Mouse (Mus musculus) hindbrain, postnatal 0 days (tissue): ENCODE results near the gene Dpf3. TPM values are rescaled to one million over a fixed set of nuclear protein-coding genes. Genes with fewer than 3 reads are reported as not detected.

Source experiments
- ATAC-seq: fragments of 200-750 bp; cut with Nextera tagmentation; 2 replicates; pipeline ENCODE4 v1.8.0; 2017; ENCODE audit warnings: mild to moderate bottlenecking, moderate TSS enrichment, moderate library complexity
- DNase-seq: peaks from one replicate; pipeline ENCODE4 v3.0.0-alpha.2; 2015; ENCODE audit warnings: low spot score
- H3K27ac ChIP-seq: fragments of 300-500 bp; sonication (generic); 2 replicates; pipeline ENCODE4 v1.5.1; 2014; ENCODE audit warnings: mild to moderate bottlenecking
- H3K27me3 ChIP-seq: fragments of 300-500 bp; sonication (generic); 2 replicates; pipeline ENCODE4 v1.6.1; 2014; ENCODE audit warnings: low read length, mixed read lengths; ENCODE audit not compliant: insufficient read depth
- H3K36me3 ChIP-seq: fragments of 300-500 bp; sonication (generic); 2 replicates; pipeline ENCODE4 v1.6.1; 2014; ENCODE audit warnings: low read length, mixed read lengths; ENCODE audit not compliant: insufficient read depth
- H3K4me1 ChIP-seq: fragments of 300-500 bp; sonication (generic); 2 replicates; pipeline ENCODE4 v1.6.1; 2014; ENCODE audit warnings: antibody characterized with exemption, low read length, mixed read lengths; ENCODE audit not compliant: insufficient read depth
- H3K4me2 ChIP-seq: fragments of 300-500 bp; sonication (generic); 2 replicates; pipeline ENCODE4 v1.6.1; 2014; ENCODE audit warnings: low read depth, mild to moderate bottlenecking, low read length, moderate library complexity, mixed read lengths
- H3K4me3 ChIP-seq: fragments of 300-500 bp; sonication (generic); 2 replicates; pipeline ENCODE4 v1.5.1; 2014; ENCODE audit warnings: low read length
- H3K9ac ChIP-seq: fragments of 300-500 bp; sonication (generic); replicated peaks from 2 replicates; pipeline ENCODE4 v1.6.1; 2014; ENCODE audit warnings: mild to moderate bottlenecking, low read length, moderate library complexity, mixed read lengths
- H3K9me3 ChIP-seq: fragments of 300-500 bp; sonication (generic); 2 replicates; pipeline ENCODE4 v1.6.1; 2016; ENCODE audit warnings: low read length, mixed read lengths
- CTCF ChIP-seq: IDR thresholded peaks from 2 replicates; pipeline ENCODE4 v1.5.1; 2016; ENCODE audit warnings: antibody characterized with exemption, control low read depth, low read depth
- WGBS: fragments of 180-500 bp; shearing (Covaris S2); extraction: QIAGEN DNeasy Blood & Tissue Kit; methylation state at CpG from one replicate; pipeline ENCODE4 v1.1.7; 2014; 5-methylcytosine and 5-hydroxymethylcytosine counted together
- polyA plus RNA-seq: library from polyadenylated mRNA; unstranded; fragments of >200 nt; fragmentation: Nextera tagmentation; extraction: Ambion mirVana; gene quantifications from 2 replicates; pipeline ENCODE4 v1.2.1, GENCODE M21; 2015
- total RNA-seq: library from RNA; depleted of rRNA; stranded (reverse); fragments of >200 nt; gene quantifications from 2 replicates; pipeline ENCODE4 v1.2.3, GENCODE M21; 2014

Dpf3 gene
- total and polyA plus RNA-seq, 2 experiments from 2014 or later, result 19.8 to 38.9 TPM

DNA sequence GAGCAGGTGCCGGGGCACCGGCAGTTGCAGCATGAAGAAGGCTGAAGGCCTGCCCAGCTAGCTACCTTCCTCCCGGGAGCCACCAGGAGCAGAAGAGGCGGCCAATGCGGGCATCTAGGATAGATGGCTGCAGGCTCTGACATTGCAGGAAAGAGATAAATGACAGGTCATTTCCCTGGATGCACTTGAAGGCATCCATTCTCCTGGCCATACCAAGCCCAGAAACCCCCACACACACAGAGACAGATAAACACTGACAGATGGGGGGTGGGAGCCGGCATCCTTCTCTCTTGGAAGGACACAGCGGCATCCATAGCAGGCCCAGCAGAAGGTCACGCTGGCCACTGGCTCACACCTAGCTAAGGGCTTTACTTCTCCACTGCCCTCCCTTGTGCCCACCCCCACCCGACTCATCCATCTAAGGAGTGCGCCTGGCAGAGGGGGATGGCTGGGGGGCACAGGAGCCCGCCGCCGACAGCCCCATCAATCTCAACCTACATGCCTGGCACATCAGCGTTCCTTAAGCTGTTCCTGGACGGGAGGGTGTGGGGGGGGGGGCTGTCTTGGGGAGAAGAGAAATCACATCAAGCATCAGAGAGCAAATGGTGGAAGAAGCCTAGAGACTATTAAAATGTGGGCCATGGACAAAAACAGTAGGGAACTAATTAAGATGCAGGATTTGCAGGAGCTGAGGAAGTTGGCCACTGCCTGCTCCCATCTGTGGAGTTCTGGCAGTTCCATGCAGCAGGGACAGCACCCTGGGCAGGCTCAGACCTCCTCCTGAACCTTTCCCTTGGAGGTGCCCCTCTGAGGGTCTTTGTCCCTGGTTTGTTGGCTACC is 145.3 kb downstream of the Dpf3 start:
- peak; percentile 68 for DNase-seq
- H3K27ac ChIP-seq, result peak overlapping the region; percentile 76

DNA sequence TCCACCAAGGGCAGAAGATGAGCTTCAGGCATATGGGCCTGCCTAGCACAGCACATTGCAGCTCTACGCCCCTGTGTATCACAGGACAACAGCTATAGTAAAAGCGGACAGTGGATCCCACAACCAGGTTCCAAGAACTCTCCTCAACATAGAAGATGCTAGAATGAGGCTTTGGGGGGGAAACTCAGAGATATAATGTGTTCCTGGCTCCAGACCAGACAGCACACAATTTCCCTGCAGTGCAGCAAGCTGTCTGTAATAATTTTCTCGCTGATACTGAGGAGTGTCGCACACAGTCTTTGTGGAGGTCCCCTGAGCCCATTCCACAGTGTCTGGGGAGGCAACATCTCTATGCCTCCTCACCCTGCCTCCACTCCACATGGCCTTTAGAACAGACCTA is 146.6 kb downstream of the Dpf3 start:
- DNase-seq (peak; percentile 34), ATAC-seq (no peak)
- Histone ChIP-seq H3K4me1 (peaks cover 35% of the 10 kb centered on the region), H3K9me3 (no peaks in the 10 kb centered on the region), H3K36me3 (no peaks in the 10 kb centered on the region), H3K27ac (peak overlapping the region; percentile 76), H3K9ac (no peak overlapping the region), H3K4me2 (no peak overlapping the region), H3K27me3 (no peaks in the 10 kb centered on the region), H3K4me3 (no peak overlapping the region)
- WGBS, result 65% methylated on average over 4 of the region's 4 CpGs
- no peak for TF ChIP-seq CTCF

More for the DNA sequence above, 145.3 kb downstream of the Dpf3 start:
- Histone ChIP-seq H3K36me3 (no peaks in the 10 kb centered on the region), H3K4me3 (no peak overlapping the region), H3K9ac (no peak overlapping the region; the same call in 1 of the 2 replicates), H3K27me3 (no peaks in the 10 kb centered on the region), H3K4me1 (peaks cover 25% of the 10 kb centered on the region), H3K9me3 (no peaks in the 10 kb centered on the region), H3K4me2 (no peak overlapping the region)
- no peak for TF ChIP-seq CTCF
- peak; percentile 86 for ATAC-seq
- WGBS, result 31% methylated on average over 15 of the region's 15 CpGs

DNA sequence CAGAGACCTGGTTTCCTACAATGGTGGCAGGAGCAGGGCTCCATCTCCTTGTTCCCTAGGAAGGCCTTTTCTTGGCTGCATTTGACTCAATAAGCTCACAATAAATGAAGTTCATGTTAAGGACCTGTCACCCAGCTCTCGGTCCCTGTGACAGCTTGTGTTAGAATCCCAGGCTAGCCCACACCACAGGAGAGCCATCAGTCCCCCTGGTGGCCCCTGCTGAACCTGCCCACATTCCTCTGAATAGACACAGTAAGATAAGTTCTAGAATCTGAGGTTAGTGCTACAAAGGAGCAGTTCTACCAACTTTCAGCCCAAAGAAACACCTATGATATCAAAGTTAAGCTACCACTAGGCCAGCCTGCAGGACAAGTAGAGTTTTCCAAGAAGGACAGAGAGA is 149.2 kb downstream of the Dpf3 start:
- Histone ChIP-seq H3K9ac (0 out of 2 replicates have a peak overlapping the region, but pooled peaks have one; percentile 13), H3K36me3 (no peaks in the 10 kb centered on the region), H3K4me1 (peaks cover 35% of the 10 kb centered on the region), H3K4me3 (no peak overlapping the region), H3K4me2 (no peak overlapping the region), H3K27ac (peak overlapping the region; percentile 41; the same call in 1 of the 2 replicates), H3K27me3 (no peaks in the 10 kb centered on the region), H3K9me3 (no peaks in the 10 kb centered on the region)
- DNase-seq (no peak), ATAC-seq (no peak)
- TF ChIP-seq CTCF, result no peak
- WGBS, result 77% methylated on average over 1 of the region's 1 CpGs

DNA sequence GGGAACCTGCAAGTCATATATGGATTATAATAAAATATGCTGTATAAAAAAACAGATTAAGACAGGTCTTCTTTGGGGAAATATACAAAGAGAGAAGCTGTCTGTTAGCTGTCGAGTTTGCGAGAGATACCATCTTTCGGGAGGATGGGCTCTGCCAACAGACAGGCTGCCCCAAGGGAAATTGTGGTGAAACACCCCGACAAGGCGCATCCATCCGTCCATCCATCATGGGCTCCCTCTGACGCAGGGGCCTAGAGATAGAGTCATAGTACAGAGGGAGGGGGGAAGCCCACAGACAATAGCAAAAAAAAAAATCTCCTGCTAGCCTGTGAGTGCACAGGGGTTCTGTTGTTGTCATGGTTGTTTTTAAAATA is 149.8 kb downstream of the Dpf3 start:
- H3K9me3 ChIP-seq, result no peaks in the 10 kb centered on the region
- H3K27me3 ChIP-seq, result no peaks in the 10 kb centered on the region
- peaks cover 31% of the 10 kb centered on the region for H3K4me1 ChIP-seq
- WGBS, result 30% methylated on average over 7 of the region's 7 CpGs
- H3K36me3 ChIP-seq, result no peaks in the 10 kb centered on the region
- H3K4me2 ChIP-seq, result peak overlapping the region; percentile 24
- ATAC-seq, result no peak
- TF ChIP-seq CTCF, result no peak
- peak overlapping the region; percentile 41; the same call in 1 of the 2 replicates for H3K27ac ChIP-seq
- no peak overlapping the region for H3K4me3 ChIP-seq
- H3K9ac ChIP-seq, result 0 out of 2 replicates have a peak overlapping the region, but pooled peaks have one; percentile 13
- peak; percentile 48 for DNase-seq

DNA sequence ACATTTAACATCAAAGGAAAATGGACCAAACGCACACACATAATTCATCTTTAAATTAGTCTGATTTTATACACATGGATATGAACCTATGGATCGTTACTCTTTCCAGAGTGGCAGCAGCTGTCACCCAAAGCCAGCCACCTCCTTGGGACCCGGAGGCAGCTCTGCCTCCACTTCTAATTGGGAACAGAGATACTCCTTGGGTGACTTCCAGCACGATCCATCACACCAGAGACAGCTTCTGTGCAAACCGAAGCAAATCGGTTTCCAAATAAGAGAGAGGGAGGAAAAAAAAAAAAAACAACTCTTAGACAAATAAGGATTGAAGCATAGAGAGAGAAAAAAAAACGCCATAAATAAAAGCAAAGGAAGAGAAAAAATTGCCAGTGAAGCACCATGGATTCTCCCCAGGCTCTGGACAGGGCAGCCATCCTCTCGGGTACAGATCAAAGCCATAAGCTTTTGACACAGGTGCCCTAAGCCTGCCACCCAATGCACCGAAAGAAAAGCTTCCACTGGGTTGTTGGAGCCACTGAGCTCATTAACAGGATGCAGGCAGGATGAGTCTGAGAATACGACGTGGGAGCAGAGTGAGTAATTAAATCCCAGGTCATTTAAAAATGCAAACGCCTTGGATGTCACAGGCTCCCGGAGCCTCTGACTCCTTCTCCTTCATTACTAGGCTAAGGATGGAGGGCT is 150.3 kb downstream of the Dpf3 start:
- no peaks in the 10 kb centered on the region for H3K36me3 ChIP-seq
- no peak overlapping the region for H3K4me3 ChIP-seq
- peak overlapping the region; percentile 41 for H3K27ac ChIP-seq
- ATAC-seq (0 out of 2 replicates have a peak, but pooled peaks have one; percentile 34), DNase-seq (peak; percentile 66)
- H3K9ac ChIP-seq, result no peak overlapping the region
- peaks cover 26% of the 10 kb centered on the region for H3K4me1 ChIP-seq
- WGBS, result 10% methylated on average over 13 of the region's 13 CpGs
- no peaks in the 10 kb centered on the region for H3K9me3 ChIP-seq
- H3K27me3 ChIP-seq, result no peaks in the 10 kb centered on the region
- peak overlapping the region; percentile 24 for H3K4me2 ChIP-seq
- no peak for TF ChIP-seq CTCF

DNA sequence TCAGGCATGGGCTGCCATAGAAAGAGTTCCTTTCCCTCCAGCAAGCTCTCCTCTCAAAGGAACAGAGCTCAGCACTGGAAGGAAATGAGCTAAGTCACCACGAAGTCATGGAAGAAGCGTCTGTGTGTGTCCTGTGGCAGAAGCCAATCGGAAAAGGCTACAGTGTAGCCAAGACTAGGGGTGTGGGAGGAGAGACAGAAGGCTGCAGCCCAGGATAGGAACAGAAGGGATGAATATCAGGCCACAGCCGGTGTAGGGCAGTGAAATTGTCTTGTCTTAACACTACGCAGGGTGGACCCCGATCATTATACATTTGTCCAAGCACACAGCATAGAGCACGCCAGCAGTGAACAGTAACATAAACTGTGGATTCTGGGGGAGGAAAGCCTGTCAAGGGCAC is 157.5 kb downstream of the Dpf3 start:
- DNase-seq, result no peak

More for the DNA sequence above, 157.5 kb downstream of the Dpf3 start:
- Histone ChIP-seq H3K4me2 (no peak overlapping the region), H3K4me3 (no peak overlapping the region), H3K9ac (no peak overlapping the region), H3K4me1 (no peaks in the 10 kb centered on the region; the same call in none of the 2 replicates), H3K27ac (0 out of 2 replicates have a peak overlapping the region, but pooled peaks have one; percentile 8), H3K36me3 (no peaks in the 10 kb centered on the region), H3K27me3 (no peaks in the 10 kb centered on the region), H3K9me3 (no peaks in the 10 kb centered on the region)
- 74% methylated on average over 7 of the region's 7 CpGs for whole genome bisulfite sequencing
- no peak for TF ChIP-seq CTCF
- ATAC-seq, result no peak
